Mouse (Mus musculus): Measurements from ENCODE around the gene Tstd1.

Tstd1 gene

DNA sequence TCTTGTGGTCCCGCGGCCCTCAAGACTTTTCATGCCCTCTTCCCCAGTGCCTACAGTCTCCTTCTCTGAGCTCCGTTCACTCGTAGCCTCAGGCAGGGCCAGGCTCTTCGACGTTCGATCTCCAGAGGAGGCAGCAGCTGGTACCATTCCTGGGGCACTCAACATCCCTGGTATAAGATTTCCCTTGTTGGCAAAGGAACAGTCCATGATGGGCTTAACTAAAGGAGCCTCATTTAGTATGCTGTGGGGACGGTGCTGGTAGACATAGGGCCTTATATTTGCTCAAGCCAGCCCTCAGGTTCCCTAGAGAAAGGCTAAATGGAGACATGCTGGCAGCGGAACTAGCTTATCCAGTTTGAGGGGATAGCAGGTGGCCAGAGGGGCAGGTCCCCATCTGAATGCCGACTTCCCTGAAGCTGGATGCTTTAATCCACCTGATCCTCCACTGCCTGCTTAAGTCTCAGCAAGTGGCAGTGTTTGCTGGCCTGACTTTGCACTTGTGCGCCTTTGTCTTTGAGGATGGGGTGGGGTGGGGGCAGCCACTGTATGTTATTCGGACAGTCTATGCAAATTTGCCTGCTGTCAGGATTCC lies 715 bp downstream of the Tstd1 start:
- no peak for DNase-seq (ENCODE audit: low read depth, low spot score)

DNA sequence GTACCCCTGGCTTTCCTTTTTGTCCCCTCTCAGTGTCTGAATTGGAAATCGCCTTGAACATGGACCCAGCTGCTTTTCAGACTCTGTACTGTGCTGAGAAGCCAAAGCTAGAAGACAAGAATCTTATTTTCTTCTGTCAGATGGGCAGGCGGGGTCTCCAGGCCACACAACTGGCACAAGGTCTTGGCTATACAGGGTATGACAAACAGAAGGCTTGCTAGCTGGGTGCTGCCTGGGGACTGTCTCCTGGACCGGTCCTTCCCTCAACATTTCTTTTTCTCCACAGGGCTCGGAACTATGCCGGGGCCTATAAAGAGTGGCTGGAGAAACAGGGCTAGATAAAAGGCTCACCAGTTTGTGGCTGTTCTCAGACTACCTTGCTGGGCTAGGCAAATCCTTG lies 1.2 kb downstream of the Tstd1 start:
- DNase-seq (ENCODE audit: low read depth, low spot score) = no peak

DNA sequence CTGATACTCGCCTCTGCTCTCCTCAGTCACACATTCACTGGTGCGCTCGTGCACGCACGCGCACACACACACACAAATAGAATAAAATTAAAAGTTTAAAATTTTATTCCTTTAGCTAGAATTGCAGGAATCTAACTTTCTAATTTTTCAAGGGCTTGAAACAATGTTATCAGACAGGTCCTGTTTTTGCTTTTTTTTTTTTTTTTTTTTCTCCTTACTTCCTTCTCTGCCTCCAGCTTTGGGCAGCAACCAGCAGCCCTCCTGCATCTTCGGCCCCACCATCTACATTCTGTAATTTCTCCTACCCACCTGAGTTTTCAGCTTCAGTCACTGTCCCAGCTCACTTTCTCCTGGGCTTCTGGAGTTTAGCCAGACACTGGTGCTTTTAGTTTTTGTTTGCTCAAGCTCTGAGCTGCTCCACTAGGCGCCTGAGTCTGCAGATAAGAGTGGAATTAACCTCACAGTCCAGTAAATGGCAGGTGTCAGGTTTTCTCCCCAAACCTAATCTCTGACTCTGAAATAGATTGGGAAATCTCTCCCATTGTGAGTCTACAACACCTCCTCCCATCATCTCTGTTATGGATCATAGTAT lies 3.9 kb downstream of the Tstd1 start:
- DNase-seq (ENCODE audit: low read depth, low spot score) = no peak

DNA sequence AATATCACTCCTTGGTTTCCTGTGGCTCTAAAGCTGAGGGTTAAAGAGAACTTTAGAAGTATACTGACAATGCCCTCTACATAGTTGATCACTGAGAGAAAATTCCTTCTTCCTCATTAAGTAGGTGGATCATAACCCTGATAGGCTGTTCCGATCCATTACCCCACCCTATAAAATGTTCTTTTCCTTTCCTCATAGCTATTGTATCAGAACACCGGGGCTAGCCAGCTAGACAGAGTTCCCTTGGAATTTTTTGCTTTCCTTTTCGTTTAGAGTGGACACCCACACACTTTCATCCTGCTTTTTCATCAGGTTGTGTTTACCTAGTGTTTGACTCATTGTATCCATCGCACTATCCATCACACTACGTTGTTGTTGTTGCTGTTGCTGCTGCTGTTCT lies 6.0 kb downstream of the Tstd1 start:
- DNase-seq (ENCODE audit: low read depth, low spot score) = no peak

DNA sequence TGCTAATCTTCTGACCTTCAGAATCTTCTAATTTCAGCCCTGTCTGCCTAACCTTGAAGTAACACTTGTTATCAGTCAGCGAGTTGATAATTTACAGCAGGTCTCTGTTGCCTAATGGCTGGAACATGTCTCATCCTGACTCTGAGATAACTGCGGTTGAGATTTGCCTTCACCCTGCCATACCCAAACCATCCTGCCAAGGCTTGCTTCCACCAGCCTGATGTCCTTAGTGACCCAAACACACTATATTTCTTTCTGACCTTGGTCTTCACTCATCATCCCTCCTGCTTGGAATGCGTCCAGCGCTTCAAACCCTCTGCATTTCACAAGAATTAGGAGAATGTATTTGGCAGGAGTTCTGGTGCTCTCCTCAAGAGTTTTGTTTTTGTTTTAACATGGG lies 6.5 kb downstream of the Tstd1 start:
- DNase-seq (ENCODE audit: low read depth, low spot score) = no peak

DNA sequence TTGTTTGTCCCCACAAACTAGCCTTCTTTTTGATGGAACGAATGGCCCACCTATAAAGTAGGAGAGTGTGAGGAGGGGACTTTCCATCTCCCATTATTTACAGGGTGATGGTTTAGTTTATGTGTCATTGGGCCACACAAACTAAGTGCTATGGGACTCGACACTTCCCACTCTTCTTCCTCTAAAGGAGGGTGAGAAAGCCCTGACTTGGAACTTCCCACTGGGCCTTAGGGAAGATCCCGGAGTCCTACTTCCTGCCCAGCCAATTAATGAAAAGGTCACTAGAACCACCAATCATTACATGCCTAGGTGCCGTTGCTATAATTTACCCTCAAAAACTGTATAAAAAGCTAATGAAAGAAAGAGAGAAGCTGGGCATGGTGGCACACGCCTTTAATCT lies 13.5 kb downstream of the Tstd1 start:
- no peak for DNase-seq (ENCODE audit: low read depth, low spot score)

DNA sequence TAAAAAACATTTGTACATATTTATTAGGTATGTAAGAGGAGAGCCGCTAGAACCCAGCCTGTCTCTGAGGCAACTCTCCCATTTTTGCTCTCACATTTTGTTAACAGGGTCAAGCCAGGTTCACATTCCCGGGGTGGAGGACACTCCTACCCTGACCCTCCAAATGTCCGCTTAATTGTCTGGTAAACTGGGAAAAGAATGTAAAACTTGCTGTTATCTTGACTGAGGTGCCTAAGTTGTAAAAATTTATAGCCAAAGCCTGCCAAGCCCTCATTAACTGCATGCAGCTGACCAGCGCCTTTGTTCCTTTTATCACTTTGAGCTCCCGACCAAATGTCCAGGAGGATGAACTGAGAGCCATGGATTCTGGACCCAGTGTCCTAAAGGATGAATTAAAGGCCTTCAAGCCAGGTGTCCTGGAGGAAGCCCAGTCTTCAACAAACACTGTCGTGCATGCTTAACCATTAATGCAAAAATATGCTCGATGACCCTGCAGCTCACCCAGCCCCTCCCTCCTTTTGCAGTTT lies 16.7 kb downstream of the Tstd1 start:
- DNase-seq (ENCODE audit: low read depth, low spot score) = no peak

DNA sequence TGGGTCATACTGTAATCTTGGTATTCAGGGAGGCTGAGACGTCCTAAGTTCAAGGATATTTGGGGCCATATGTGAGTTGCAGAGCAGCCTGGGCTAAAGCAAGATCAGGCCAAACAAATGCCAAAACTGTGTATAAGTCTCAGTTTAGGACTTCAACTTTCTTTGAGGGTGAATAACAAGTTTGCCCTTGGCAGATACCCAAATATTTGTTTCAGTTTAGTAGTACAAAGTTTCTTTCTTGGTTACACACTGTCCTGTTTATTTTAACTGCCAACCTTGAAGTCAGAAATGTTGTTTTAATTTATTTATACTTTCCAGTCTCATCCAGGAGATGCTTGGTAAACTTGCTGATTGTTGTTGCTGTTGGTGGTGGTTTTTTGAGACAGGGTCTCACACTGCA lies 17.3 kb downstream of the Tstd1 start:
- DNase-seq (ENCODE audit: low read depth, low spot score) = no peak

DNA sequence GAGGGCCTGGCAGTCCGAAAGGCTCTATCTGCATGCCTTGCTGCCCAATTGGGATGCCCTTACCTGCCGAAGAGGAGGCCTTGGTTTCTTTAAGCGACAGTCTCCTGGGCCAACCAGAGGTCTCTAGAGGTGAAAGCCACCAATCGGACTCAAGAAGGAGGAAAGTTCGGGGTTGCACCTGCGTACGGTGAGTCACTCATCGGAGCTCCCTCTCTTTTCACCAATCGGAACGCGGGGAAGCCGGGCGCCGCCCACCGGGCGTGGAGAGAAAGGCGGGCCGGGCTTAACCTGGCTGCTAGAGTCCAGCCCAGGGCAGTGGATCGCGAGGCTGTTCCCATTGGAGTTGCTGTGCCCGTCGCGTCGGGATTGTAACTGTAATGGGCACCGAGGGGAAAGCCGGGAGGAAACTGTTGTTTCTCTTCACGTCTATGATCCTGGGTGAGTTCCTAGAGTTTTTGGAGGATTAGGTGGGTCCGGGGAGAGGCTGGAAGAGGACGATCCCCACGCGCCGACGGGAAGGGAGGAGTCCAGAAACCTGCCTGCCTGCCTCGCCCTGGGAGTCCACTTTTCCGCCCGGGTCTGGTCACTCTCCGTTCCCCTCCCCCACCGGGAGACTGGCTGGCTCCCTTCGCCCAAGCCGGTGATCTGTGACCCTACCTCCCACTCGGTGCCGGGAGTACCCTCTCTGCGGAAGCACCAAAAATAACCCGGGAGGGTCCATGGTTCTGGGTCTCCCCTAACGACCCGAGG lies 18.8 kb downstream of the Tstd1 start, which contains the start of gene F11r:
Gene F11r (plus strand): TSS at position 272 of the 750 bp plus-strand sequence.
- peak; percentile 77 for DNase-seq (ENCODE audit: low read depth, low spot score)

DNA sequence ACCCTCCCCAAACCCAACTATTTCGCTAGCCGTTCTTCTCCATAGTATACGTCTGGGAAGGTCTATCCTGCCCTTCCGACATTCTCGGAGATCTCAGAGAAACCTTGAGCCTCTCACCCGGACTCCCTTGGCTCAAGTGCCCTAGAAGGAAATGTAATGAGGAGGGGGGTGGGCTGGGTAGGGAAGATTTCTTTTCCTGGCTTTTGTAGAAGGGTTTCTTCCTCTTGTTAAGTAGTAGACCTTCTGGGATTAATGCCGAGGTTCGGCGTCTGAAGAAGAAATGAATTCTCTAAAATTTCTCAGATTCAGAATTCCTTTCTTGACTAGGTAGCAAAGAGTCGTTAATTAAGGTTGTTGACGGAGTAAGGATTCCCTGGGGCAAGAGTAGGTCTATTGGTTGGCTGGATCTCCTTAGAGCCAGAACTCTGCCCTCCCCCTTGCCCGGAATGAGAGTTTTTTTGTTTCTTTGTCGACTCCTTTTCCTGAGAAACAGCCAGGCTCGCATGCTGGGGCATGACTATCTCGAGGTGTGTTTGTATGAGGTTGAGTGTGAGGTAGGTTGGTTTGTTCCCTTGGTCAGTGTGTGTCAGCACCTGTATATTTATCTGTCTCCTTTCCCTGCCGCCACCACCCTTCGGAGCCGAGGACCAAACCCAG lies 19.5 kb downstream of the Tstd1 start:
- DNase-seq (ENCODE audit: low read depth, low spot score) = no peak

DNA sequence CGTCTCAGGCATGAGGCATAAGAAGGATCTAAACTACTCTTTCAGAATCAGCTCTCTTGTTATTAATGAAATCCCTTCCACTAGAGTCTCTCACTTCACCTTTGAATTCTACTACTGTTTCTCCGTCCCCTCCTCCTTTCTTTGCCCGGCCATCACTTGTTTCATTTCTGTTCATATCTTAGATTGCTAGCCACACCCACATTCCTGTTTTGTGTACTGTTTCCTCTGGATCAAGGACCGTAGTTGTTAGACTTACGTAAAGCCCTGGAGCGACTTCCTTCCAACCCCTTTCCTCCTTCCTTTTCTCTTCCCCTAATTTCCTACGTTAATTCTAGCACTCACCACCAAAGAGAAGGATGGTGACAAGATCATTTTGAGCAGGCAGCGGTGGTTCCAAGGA lies 20.4 kb downstream of the Tstd1 start:
- no peak for DNase-seq (ENCODE audit: low read depth, low spot score)

DNA sequence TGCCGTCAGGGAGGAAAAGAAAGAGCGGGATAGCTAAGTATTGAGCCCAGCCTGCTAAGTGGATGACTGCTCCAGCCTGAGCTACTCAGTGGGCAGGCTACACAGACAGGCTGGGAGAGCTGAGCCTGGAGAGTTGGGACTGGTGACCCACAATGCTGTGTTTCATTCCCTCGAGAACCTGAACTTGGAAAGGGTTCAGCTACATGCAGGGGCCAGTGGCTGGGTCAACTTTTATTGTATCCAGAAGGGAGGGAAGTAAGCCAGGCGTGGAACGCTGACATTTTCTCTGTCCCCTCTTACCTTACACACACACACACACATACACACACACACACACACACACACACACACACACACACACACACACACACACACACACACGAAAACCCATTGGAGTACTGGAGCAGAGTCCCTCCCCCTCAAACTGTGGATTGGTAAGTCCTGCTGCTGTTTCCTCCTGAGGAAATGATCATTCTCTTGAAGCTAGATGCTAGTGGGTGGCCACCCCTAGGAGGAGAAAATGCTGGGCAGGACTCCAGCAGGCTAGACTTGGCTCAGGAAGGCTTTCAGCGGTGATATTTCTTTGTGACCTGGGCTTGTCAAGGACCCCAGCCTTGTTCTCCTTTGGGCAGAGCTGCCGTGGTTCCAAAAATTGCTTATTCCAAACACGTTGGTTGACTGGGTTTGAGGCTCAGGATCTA lies 21.5 kb downstream of the Tstd1 start:
- DNase-seq (ENCODE audit: low read depth, low spot score) = no peak

DNA sequence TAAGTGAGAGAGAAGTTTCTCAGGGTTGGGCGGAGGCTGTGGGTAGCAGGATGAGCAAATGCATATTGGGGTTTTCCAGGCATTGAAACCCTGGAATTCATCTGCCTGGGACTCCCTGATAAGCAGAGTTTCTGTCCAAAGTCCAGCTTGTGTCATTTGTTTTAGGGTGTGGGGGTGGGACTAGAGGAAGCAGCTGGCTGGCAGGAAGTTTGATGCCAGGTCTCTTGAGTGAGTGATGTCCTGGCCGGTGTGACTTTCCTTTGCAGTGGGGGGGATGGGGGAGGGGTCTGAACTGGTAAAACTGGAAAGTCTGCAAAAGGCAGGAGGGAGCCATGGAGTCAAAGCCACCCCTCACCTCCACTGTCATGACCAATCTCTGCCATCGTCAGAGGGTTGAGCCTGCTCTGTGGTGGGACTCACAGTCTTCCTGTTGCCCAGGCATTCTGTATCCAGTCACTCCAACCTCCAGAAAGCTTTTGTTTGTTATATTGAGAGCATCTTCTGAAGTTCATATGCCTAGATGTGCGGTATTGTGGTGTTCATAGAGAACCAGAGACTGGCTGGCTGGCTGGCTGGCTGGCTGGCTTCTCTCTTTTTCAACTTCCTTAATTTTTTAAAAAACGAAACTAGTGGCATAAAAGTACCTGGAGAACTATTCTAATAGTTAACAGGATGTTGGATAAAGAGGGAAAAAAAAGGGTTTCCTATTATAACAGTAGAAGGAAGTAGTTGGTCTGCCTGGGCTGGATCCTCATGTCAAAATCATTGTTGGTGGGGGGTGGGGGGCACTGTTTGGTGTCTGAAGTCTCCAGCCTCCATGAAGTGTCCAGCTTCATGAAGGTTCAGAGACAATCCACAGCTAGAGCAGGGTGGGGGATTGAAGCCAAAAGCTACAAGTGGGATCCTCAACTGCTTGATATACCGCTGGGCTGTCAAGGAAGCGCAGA lies 23.1 kb downstream of the Tstd1 start:
- no peak for DNase-seq (ENCODE audit: low read depth, low spot score)

DNA sequence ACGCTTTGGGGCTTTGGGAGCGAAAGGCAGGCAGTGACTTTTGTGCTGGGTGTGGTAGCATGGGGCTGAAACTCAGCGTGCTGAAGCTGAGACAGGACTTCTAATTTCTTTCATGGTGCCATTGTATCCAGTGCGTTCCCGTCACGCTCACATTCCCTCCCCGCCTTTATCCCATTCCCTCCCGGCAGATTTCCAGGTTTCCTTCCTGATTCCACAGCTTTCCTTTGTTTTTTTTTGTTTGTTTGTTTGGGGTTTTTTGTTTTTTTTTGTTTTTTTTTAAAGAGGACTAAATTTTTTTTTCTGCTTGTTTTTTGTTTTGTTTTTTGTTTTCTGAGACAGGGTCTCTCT lies 23.7 kb downstream of the Tstd1 start:
- DNase-seq (ENCODE audit: low read depth, low spot score) = no peak

DNA sequence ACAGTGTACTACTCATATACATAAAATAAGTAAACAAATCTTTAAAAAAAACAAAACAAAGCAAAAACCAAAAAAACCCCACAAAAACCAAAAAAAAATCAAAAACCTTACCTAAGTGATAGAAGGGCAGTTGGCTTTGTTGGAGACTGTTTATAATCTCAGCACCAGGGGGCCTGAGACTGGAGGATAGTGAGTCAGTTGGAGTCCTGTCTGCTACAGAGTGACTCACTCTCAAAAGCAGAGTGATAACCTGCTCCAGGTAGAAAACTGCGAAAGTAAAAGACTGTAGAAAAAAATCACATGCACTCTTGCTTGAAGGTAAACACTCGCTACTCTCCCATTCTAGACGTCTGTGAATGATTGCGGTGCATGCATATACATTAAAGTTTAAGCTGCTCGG lies 26.4 kb downstream of the Tstd1 start:
- no peak for DNase-seq (ENCODE audit: low read depth, low spot score)

DNA sequence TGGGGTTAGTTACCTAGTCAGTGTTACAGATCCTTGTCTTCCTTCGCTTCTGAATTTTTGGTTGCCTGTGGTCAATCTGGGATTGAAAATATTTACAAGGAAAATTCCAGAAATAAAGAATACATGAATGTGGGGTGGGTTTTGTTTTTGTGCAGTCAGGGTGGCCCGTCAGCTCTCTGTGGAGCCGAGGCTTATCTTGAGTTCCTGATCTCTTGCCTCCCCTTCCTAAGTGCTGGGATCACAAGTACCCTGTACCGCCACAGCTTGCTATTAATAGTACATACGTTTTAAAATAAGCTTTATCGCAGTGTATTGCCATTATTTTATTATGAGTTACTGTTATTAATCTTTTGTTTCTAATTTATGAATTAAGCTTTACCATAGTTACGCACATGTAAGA lies 28.2 kb downstream of the Tstd1 start:
- no peak for DNase-seq (ENCODE audit: low read depth, low spot score)

DNA sequence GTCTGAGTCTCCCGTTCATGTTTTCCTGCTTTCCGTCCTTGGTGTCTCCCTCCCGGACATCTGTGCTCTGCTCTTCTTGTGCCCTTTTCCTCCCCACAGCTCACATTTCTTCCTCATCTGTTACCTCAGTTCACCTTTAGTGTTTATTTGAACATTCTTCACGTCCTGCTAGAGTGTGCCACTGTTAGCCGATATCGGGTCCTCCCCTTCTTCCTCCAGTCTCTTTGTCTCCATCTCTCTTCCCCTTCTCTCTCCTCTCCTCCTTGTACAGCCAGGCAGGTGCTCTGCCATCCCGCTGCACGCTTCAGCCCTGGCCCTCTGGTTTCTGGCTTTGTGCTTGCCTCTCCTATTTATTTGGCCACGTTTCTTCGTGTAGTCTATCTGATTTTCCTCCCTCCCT lies 29.0 kb downstream of the Tstd1 start:
- no peak for DNase-seq (ENCODE audit: low read depth, low spot score)

DNA sequence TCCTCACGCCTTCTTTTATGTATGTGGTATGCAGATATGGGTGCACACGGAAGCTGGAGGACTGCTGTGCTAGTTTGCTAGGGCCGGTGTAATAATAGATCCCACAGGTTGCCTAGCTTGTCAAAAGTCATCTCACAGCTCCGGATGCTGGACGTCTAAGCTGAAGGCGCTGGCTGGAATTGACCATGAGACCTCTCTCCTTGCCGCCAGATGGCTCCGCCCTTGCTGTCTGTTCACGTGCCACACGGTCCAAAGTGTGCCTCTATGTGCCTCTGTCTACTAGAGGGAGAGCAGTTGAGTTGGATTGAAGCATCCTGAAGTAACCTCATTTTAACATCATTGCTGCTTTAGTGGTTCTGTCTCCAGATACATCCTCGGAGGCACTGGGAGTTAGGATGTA lies 31.4 kb downstream of the Tstd1 start:
- no peak for DNase-seq (ENCODE audit: low read depth, low spot score)

DNA sequence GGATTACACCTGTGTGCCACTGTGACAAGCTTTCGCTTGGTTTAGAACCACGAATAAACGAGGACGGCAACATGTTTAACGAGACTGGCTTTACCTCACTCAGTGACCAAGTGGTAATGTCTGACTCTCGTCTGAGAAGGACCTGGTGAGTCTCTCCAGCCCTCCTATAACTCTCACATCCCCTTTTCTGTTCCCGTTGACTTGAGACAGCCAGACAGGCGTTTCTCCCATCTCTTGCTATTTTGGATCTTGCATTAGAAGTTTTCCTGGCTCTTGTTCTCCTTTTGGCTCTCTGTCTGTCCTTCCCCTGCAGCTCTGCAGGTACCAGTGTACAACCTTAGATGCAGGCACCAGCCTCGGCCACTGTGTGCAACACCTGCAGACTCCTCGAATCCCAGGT lies 32.3 kb downstream of the Tstd1 start:
- DNase-seq (ENCODE audit: low read depth, low spot score) = no peak

DNA sequence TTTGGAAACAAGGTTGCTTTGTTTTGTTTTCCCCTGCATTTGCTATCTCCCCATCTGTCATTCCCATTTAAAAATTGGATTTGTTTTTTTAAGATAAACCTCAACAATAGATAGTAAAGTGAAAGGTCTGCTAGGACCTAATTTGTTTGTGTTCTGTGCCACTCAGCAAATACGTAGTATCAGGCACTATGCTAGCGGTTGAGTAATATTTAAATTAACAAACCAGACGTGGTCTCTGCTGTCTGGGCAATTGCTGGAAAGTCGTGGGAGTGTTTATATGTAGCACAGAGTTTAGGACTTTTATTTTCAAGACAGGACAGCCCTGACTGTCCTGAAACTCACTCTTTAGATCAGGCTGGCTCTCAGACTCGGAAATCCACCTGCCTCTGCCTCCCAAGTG lies 33.9 kb downstream of the Tstd1 start:
- DNase-seq (ENCODE audit: low read depth, low spot score) = no peak

DNA sequence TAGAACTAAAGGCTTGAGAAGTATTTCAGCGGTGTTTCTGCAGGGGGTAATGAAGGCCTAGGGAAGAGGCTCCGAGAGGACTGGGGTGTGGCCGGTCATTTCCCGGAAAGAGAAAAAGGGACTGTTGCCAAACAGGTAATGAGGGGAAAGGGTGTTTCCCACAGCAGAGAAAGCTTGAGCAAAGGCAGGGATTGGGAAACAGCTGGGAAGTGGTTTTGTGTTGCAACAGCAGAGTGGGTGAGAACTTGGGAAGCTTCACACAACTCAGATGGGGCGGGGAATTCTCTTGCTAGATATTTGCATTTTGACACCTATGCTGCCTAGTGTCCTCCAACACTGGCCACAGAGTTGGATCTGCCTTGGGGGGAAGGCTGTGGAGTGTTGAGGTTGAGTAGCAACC lies 34.3 kb downstream of the Tstd1 start:
- no peak for DNase-seq (ENCODE audit: low read depth, low spot score)

Measured in CD4-positive, CD25-positive, alpha-beta regulatory T cell, adult 2 months (primary cell).